Mouse (Mus musculus) embryonic facial prominence, embryonic 13.5 days (tissue): Measurements from ENCODE around the gene Tvp23b. TPM values are rescaled to one million over a fixed set of nuclear protein-coding genes. Genes with fewer than 3 reads are reported as not detected.

Experiments used
- ATAC-seq: fragments of 200-750 bp; cut with Nextera tagmentation; 2 replicates; pipeline ENCODE4 v1.8.0; 2017; ENCODE audit warnings: low read depth; ENCODE audit not compliant: insufficient number of reproducible peaks, insufficient read depth, low FRiP score, low TSS enrichment
- H3K27ac ChIP-seq: fragments of 300-500 bp; sonication (generic); 2 replicates; pipeline ENCODE4 v1.5.1; 2015; ENCODE audit warnings: moderate library complexity, mild to moderate bottlenecking, inconsistent platforms
- H3K27me3 ChIP-seq: fragments of 300-500 bp; sonication (generic); 2 replicates; pipeline ENCODE4 v1.6.1; 2015; ENCODE audit warnings: mild to moderate bottlenecking, inconsistent platforms
- H3K36me3 ChIP-seq: fragments of 300-500 bp; sonication (generic); 2 replicates; pipeline ENCODE4 v1.6.1; 2015; ENCODE audit warnings: mild to moderate bottlenecking, inconsistent platforms
- H3K4me1 ChIP-seq: fragments of 300-500 bp; sonication (generic); 2 replicates; pipeline ENCODE4 v1.6.1; 2015; ENCODE audit warnings: inconsistent platforms
- H3K4me2 ChIP-seq: fragments of 300-500 bp; sonication (generic); 2 replicates; pipeline ENCODE4 v1.6.1; 2015; ENCODE audit warnings: moderate library complexity, mild to moderate bottlenecking, inconsistent platforms
- H3K4me3 ChIP-seq: fragments of 300-500 bp; sonication (generic); 2 replicates; pipeline ENCODE4 v1.5.1; 2015; ENCODE audit warnings: mild to moderate bottlenecking, inconsistent platforms
- H3K9ac ChIP-seq: fragments of 300-500 bp; sonication (generic); 2 replicates; pipeline ENCODE4 v1.6.1; 2015; ENCODE audit warnings: mild to moderate bottlenecking, inconsistent platforms
- H3K9me3 ChIP-seq: fragments of 300-500 bp; sonication (generic); 2 replicates; pipeline ENCODE4 v1.6.1; 2016; ENCODE audit warnings: inconsistent platforms
- WGBS: fragments of 180-500 bp; shearing (Covaris S2); methylation state at CpG from one replicate; pipeline ENCODE4 v1.1.7; 2015; ENCODE audit warnings: mixed read lengths; 5-methylcytosine and 5-hydroxymethylcytosine counted together
- polyA plus RNA-seq: library from polyadenylated mRNA; unstranded; fragments of >200 nt; fragmentation: Nextera tagmentation; extraction: Ambion mirVana; gene quantifications from 2 replicates; pipeline ENCODE4 v1.2.1, GENCODE M21; 2015

The Tvp23b gene
- polyA plus RNA-seq, 1 experiment from 2014 or later, result 72.7 TPM

DNA sequence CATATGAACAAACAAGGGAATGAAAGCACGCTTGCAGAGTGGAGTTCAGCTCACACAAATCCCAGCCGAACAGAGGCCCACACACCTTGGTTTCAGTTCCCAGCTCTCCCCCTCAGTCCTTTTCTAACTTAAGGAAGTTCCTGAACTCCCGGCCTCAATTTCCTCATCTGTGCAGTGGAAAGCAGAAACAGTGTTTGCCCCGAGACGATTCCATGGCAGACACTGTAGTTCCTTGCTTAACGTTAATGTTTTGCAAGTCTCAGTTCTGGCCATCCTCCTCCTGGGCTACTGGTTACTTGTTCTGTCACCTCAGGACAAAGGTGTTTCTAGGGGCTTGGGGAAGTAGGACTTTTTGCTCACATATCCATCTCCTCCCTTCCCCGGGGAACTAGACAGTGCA, 12.6 kb upstream of the Tvp23b start:
- H3K4me2 ChIP-seq, result no peak overlapping the region
- no peak for ATAC-seq
- no peak overlapping the region for H3K4me3 ChIP-seq
- no peaks in the 10 kb centered on the region for H3K27me3 ChIP-seq
- H3K9ac ChIP-seq, result no peak overlapping the region
- no peak overlapping the region for H3K27ac ChIP-seq
- H3K36me3 ChIP-seq, result no peaks in the 10 kb centered on the region
- H3K4me1 ChIP-seq, result no peaks in the 10 kb centered on the region
- H3K9me3 ChIP-seq, result no peaks in the 10 kb centered on the region
- WGBS, result 73% methylated on average over 7 of the region's 7 CpGs

DNA sequence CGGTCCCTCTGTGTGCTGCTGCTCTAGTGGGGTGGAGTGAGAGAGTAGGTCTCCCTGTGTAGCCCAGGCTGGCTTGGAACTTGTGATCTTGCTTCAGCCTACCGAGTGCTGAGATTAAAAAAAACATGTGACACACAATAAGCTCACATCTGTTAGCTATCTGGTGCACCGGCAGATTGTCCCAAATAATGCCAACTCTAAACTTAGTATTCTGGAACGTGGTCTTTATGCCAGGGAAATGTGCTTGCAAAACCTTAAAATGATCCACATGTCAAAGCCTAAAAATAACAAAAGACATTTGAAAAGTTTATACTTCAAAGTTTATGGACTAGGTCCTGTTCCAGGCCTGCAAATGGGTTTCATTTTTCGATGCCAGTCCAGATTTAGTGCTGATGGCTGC, 10.1 kb upstream of the Tvp23b start:
- H3K27ac ChIP-seq, result no peak overlapping the region
- no peak overlapping the region for H3K4me2 ChIP-seq
- H3K4me3 ChIP-seq, result no peak overlapping the region
- H3K27me3 ChIP-seq, result no peaks in the 10 kb centered on the region
- H3K36me3 ChIP-seq, result no peaks in the 10 kb centered on the region
- no peak overlapping the region for H3K9ac ChIP-seq
- ATAC-seq, result no peak
- no peaks in the 10 kb centered on the region for H3K9me3 ChIP-seq
- WGBS, result 52% methylated on average over 5 of the region's 5 CpGs
- no peaks in the 10 kb centered on the region for H3K4me1 ChIP-seq

DNA sequence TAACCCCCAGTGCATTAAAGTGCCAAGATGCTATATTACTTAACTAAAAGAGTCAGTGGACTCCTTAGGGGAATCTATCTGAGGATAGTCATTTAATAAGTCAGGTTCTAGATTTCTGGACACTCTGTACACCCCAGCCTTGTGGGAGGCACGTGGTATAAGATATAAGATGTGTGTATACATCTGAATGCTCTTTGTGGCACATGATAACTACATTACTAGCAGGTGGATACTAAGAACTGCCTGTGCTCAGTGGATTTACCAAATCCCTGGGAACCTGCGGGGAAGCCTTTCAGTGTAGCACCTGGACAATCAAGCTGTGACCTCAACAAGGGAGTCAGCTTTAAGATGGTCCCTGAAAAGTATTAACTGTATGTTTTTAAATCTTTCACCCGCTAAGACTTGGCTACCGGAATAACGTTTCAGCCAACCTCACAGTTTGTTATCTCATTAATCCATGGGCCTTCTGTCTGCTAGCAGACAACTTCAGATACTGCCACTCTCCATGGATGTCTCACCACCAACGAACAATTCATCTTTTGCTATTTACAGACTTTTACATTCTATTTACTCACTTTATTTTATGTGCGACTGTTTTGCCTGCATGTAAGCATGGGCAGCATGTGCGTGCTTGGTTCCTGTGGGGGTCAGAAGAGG, 9.4 kb upstream of the Tvp23b start:
- no peaks in the 10 kb centered on the region for H3K27me3 ChIP-seq
- 81% methylated on average over 8 of the region's 8 CpGs for WGBS
- H3K4me2 ChIP-seq, result no peak overlapping the region
- no peak overlapping the region for H3K9ac ChIP-seq
- no peaks in the 10 kb centered on the region for H3K9me3 ChIP-seq
- no peak overlapping the region for H3K27ac ChIP-seq
- no peak overlapping the region for H3K4me3 ChIP-seq
- H3K4me1 ChIP-seq, result no peaks in the 10 kb centered on the region
- H3K36me3 ChIP-seq, result no peaks in the 10 kb centered on the region
- ATAC-seq, result no peak

DNA sequence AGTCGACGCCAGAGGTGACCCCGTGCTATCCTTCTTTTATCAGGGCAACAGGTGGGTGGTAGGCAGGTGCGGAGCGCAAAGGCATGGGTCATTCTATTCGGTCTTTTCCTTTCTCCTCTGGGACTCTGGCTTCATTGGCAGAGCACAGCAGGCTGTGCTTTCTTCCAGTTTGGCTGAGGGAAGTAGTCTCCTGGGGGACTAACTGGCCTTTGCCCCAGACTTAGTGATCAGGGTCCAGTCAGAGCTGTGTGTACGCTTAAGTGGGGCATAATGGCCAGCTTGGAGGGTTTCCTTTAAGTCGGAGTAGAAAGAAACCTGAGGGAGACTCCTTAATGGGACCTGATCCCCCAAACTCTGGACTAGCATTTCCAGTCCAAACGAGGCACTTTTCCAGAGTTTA, 5.8 kb upstream of the Tvp23b start:
- H3K36me3 ChIP-seq, result no peaks in the 10 kb centered on the region
- H3K4me1 ChIP-seq, result no peaks in the 10 kb centered on the region
- H3K9ac ChIP-seq, result no peak overlapping the region
- H3K4me3 ChIP-seq, result no peak overlapping the region
- no peaks in the 10 kb centered on the region for H3K9me3 ChIP-seq
- H3K4me2 ChIP-seq, result no peak overlapping the region
- H3K27me3 ChIP-seq, result no peaks in the 10 kb centered on the region
- WGBS, result 72% methylated on average over 9 of the region's 9 CpGs
- no peak overlapping the region for H3K27ac ChIP-seq
- ATAC-seq, result no peak

DNA sequence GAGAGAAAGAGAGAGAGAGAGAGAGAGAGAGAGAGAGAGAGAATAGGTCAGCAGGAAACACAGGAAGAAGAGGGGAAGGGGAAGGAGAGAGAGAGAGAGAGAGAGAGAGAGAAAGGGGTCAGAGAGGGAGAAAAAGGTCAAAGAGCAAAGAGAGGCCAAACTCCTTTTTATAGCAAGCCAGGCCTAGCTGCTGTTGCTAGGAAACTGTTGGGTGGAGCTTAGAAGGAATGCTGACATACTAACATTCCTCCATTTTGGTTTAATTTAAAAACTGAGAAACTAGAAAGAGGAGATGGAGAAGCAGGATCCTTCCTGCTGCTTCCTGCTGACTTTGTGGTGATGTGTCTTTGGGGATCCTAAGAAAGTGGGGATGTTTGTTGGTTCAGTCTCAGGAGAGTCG, 3.6 kb upstream of the Tvp23b start:
- H3K27me3 ChIP-seq, result no peaks in the 10 kb centered on the region
- H3K9me3 ChIP-seq, result no peaks in the 10 kb centered on the region
- no peak overlapping the region for H3K9ac ChIP-seq
- H3K4me2 ChIP-seq, result no peak overlapping the region
- WGBS, result 74% methylated on average over 1 of the region's 1 CpGs
- ATAC-seq, result no peak
- no peaks in the 10 kb centered on the region for H3K36me3 ChIP-seq
- no peak overlapping the region for H3K4me3 ChIP-seq
- H3K27ac ChIP-seq, result no peak overlapping the region
- peaks cover 6% of the 10 kb centered on the region; the same call in 1 of the 2 replicates for H3K4me1 ChIP-seq

DNA sequence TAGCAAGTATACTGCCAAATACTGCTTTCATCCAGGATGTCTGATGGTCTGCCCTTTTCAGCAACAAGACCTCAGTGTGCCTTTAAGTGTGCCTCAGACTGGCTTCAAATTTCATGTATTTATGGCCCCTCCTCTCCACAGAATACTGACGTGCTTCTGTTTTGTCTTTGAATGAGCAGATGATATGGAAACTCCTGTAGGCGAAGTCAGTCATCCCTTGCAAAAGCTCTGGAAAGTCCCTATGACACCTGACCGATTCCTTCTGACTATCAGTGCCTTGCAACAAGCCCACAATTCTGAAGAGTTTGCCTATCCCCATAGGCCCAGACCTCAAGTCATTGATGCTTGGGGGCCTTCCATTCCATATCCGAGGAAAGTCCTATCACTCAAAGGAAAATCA, 2.8 kb upstream of the Tvp23b start:
- H3K4me2 ChIP-seq, result no peak overlapping the region
- no peak overlapping the region for H3K27ac ChIP-seq
- 75% methylated on average over 4 of the region's 4 CpGs for WGBS
- H3K4me3 ChIP-seq, result no peak overlapping the region
- no peak overlapping the region for H3K9ac ChIP-seq
- H3K36me3 ChIP-seq, result no peaks in the 10 kb centered on the region
- no peaks in the 10 kb centered on the region for H3K9me3 ChIP-seq
- H3K27me3 ChIP-seq, result no peaks in the 10 kb centered on the region
- ATAC-seq, result no peak
- peaks cover 6% of the 10 kb centered on the region; the same call in 1 of the 2 replicates for H3K4me1 ChIP-seq

DNA sequence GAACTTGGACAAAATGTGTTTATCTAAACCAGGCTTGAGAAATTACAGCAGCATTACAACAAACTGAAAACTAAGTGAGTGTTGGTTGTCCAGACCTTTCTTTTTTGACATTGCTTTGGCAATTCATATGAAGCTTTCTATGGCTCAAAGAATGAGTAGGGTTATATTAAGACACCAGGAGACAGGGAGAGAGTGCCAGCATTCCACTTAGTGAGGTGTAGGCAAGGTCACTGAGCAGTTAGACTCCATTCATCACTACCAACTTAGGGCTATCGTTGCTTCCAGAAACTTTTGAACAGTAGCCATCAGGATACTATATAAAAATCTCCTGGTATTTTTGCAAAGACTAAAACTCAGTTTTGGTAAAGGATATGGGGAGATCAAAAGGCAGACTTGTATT, 1.9 kb upstream of the Tvp23b start:
- no peaks in the 10 kb centered on the region for H3K9me3 ChIP-seq
- WGBS, result 89% methylated on average over 1 of the region's 1 CpGs

DNA sequence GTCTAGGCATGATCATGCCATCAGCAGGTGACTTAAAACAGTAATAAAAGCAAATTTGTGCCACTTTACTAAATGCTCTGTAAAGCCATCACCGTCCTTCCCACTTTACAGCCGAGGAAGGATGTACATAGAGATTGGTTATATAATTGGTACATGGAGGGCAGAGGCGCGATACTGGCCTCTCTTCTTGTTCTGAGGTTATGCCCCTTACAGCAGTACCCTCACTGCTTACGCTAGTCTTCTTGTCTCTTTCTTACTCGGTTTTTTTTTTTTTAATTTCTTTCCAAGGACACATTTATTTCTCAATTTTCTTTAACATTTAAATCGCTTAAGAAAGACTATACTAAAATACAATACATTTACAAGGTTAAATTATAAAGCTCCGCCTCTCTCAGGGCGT, 527 bp upstream of the Tvp23b start:
- no peak overlapping the region for H3K9ac ChIP-seq
- WGBS, result 24% methylated on average over 9 of the region's 9 CpGs

More for the DNA sequence above, 1.9 kb upstream of the Tvp23b start:
- Histone ChIP-seq H3K9ac (no peak overlapping the region), H3K27ac (no peak overlapping the region), H3K4me1 (peaks cover 6% of the 10 kb centered on the region; the same call in 1 of the 2 replicates), H3K4me2 (no peak overlapping the region), H3K4me3 (no peak overlapping the region), H3K36me3 (0 out of 2 replicates have a peak, but pooled peaks cover 3% of the 10 kb centered on the region), H3K27me3 (no peaks in the 10 kb centered on the region)
- ATAC-seq, result no peak

DNA sequence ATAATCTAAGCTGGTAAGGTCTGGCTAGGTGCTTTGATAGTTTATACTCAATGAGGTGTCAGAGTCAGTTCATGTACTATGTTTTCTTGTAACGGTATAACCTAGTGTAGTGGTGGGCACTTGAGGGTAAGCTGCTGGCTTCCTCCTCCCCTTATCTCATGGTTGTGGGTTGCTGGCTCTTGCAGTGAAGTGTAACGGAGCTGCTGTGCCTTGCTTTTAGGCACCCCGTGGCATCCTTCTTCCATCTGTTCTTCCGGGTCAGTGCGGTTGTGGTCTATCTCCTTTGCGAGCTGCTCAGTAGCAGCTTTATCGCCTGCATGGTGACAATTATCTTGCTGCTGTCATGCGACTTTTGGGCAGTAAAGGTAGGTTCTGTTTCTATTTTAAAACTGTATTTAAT, 4.2 kb downstream of the Tvp23b start:
- peaks cover 6% of the 10 kb centered on the region; the same call in 1 of the 2 replicates for H3K4me1 ChIP-seq
- H3K9ac ChIP-seq, result no peak overlapping the region
- peaks cover 52% of the 10 kb centered on the region for H3K36me3 ChIP-seq
- H3K9me3 ChIP-seq, result no peaks in the 10 kb centered on the region
- H3K27ac ChIP-seq, result no peak overlapping the region
- no peaks in the 10 kb centered on the region for H3K27me3 ChIP-seq
- no peak overlapping the region for H3K4me3 ChIP-seq
- no peak for ATAC-seq
- 92% methylated on average over 8 of the region's 8 CpGs for WGBS
- H3K4me2 ChIP-seq, result no peak overlapping the region

More for the DNA sequence above, 527 bp upstream of the Tvp23b start:
- H3K4me2 ChIP-seq, result peak overlapping the region; percentile 67
- peaks cover 6% of the 10 kb centered on the region; the same call in 1 of the 2 replicates for H3K4me1 ChIP-seq
- no peak; the same call in 1 of the 2 replicates for ATAC-seq
- H3K27ac ChIP-seq, result peak overlapping the region; percentile 68
- H3K9me3 ChIP-seq, result no peaks in the 10 kb centered on the region
- H3K27me3 ChIP-seq, result no peaks in the 10 kb centered on the region
- peak overlapping the region; percentile 85 for H3K4me3 ChIP-seq
- H3K36me3 ChIP-seq, result peaks cover 12% of the 10 kb centered on the region

DNA sequence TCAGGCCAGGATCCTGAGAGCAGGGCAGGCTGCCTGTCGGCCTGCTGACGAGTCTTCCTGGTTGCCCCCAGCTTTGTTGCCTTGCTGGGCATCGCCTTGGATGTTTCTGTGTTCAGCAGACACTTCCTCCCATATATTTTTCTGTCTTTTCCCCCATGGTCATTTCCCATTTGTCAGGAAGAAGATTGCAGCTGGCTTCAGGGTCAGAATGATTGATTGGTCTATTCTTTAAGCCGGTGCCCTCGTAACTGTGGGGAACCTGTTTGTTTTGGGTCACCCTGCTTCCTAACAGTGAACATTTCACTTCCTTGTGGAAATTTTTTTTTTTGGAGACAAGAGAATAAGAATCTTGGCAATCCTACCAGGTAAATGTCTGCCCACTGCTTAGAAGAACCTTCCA, 6.1 kb downstream of the Tvp23b start:
- Histone ChIP-seq H3K4me3 (no peak overlapping the region), H3K4me2 (no peak overlapping the region), H3K4me1 (peaks cover 2% of the 10 kb centered on the region; the same call in 1 of the 2 replicates), H3K9me3 (no peaks in the 10 kb centered on the region), H3K27ac (no peak overlapping the region), H3K36me3 (peaks cover 69% of the 10 kb centered on the region), H3K27me3 (no peaks in the 10 kb centered on the region), H3K9ac (no peak overlapping the region)
- 86% methylated on average over 5 of the region's 5 CpGs for WGBS
- no peak for ATAC-seq

DNA sequence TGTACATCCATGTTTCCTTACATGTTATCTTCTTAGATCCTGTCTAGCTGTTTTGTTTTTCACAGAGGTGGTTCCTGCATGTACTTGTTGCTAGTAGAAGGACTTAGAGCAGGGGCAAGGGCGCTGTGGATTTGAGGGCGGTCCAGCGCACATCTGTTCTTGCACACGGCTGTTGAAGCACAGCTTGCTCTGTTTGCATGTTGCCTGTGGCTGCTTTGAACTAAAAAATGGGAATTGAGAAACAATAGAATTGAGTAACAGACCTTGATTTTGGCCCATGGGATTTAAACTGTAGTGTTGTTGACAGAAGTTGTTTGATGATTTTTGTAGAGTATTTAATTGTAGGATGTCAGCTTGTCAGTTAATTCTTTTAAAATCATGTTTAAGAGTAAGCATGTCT, 11.5 kb downstream of the Tvp23b start:
- Histone ChIP-seq H3K9me3 (no peaks in the 10 kb centered on the region), H3K4me1 (peaks cover 5% of the 10 kb centered on the region; the same call in 1 of the 2 replicates), H3K36me3 (peaks cover 66% of the 10 kb centered on the region), H3K27ac (0 out of 2 replicates have a peak overlapping the region, but pooled peaks have one; percentile 34), H3K4me3 (no peak overlapping the region), H3K27me3 (no peaks in the 10 kb centered on the region), H3K9ac (no peak overlapping the region), H3K4me2 (no peak overlapping the region)
- 68% methylated on average over 4 of the region's 4 CpGs for WGBS
- ATAC-seq, result no peak

DNA sequence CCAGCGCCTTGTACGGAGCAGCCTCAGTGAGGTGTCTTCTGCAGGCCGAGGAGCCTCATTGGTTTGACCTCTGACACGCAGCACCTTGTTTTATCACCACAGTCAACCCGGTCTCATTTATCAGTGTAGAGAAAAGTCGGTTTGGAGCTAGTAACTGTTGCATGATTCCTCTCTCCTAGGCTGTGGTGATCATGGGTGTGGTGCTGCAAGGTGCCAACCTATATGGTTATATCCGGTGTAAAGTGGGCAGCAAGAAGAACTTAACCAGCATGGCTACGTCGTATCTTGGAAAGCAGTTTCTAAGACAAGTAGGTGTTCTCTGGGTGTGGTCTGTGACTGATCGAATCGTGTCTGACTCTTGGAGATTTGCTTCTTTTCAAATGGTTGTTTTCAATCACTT, 12.5 kb downstream of the Tvp23b start:
- Histone ChIP-seq H3K4me2 (no peak overlapping the region), H3K4me3 (no peak overlapping the region), H3K9me3 (no peaks in the 10 kb centered on the region), H3K4me1 (peaks cover 5% of the 10 kb centered on the region; the same call in 1 of the 2 replicates), H3K27ac (no peak overlapping the region), H3K9ac (no peak overlapping the region), H3K27me3 (no peaks in the 10 kb centered on the region), H3K36me3 (peaks cover 60% of the 10 kb centered on the region)
- no peak for ATAC-seq
- WGBS, result 95% methylated on average over 11 of the region's 11 CpGs
